Mouse (Mus musculus): ENCODE measurements at regions not wholly inside any gene's neighbourhood (a gene's known extent, or its start where the extent isn't known, plus 50 kb on each side); places are given as distances from the start of the nearest gene placed in this dataset.
A peak's percentile ranks its signal among the peaks of the same experiment; 100 is the strongest.

GRCm38 (mm10) chr1:154093549-154093948, 107.4 kb upstream of the Zfp648 start:
- no peak for ATAC-seq (ENCODE audit: low FRiP score, low read depth)
- 82% methylated on average over 4 of the region's 4 CpGs for WGBS
- H3K36me3 ChIP-seq: no peaks in the 10 kb centered on the region

GRCm38 (mm10) chr1:154094357-154094756, 106.6 kb upstream of the Zfp648 start:
- H3K4me1 ChIP-seq: no peaks in the 10 kb centered on the region
- H3K9ac ChIP-seq (replicated peaks): no peak overlapping the region
- no peak overlapping the region for H3K4me2 ChIP-seq (replicated peaks)
- H3K4me3 ChIP-seq: no peak overlapping the region
- H3K9me3 ChIP-seq: no peaks in the 10 kb centered on the region
- 81% methylated on average over 5 of the region's 5 CpGs for WGBS
- H3K36me3 ChIP-seq: no peaks in the 10 kb centered on the region
- H3K27me3 ChIP-seq: no peaks in the 10 kb centered on the region
- no peak for ATAC-seq (ENCODE audit: low FRiP score, low read depth)
- H3K27ac ChIP-seq (replicated peaks): no peak overlapping the region

More at GRCm38 (mm10) chr1:154093549-154093948, 107.4 kb upstream of the Zfp648 start:
- no peak overlapping the region for H3K4me2 ChIP-seq (replicated peaks)
- H3K9ac ChIP-seq (replicated peaks): no peak overlapping the region
- no peaks in the 10 kb centered on the region for H3K9me3 ChIP-seq
- no peak overlapping the region for H3K4me3 ChIP-seq
- no peak overlapping the region for H3K27ac ChIP-seq (replicated peaks)
- no peaks in the 10 kb centered on the region for H3K27me3 ChIP-seq
- no peaks in the 10 kb centered on the region for H3K4me1 ChIP-seq

GRCm38 (mm10) chr1:154096113-154096512, 104.9 kb upstream of the Zfp648 start:
- H3K4me3 ChIP-seq: no peak overlapping the region
- H3K9me3 ChIP-seq: no peaks in the 10 kb centered on the region

GRCm38 (mm10) chr1:154096911-154097310, 104.1 kb upstream of the Zfp648 start:
- Histone ChIP-seq H3K27ac (replicated peaks) (no peak overlapping the region), H3K9ac (replicated peaks) (no peak overlapping the region), H3K36me3 (no peaks in the 10 kb centered on the region), H3K9me3 (no peaks in the 10 kb centered on the region), H3K4me1 (no peaks in the 10 kb centered on the region), H3K27me3 (no peaks in the 10 kb centered on the region), H3K4me2 (replicated peaks) (no peak overlapping the region), H3K4me3 (no peak overlapping the region)
- no peak for ATAC-seq (ENCODE audit: low FRiP score, low read depth)
- WGBS: 97% methylated on average over 2 of the region's 2 CpGs

More at GRCm38 (mm10) chr1:154096113-154096512, 104.9 kb upstream of the Zfp648 start:
- Histone ChIP-seq H3K9ac (replicated peaks) (no peak overlapping the region), H3K27me3 (no peaks in the 10 kb centered on the region), H3K36me3 (no peaks in the 10 kb centered on the region), H3K27ac (replicated peaks) (no peak overlapping the region), H3K4me2 (replicated peaks) (no peak overlapping the region), H3K4me1 (no peaks in the 10 kb centered on the region)
- no peak for ATAC-seq (ENCODE audit: low FRiP score, low read depth)
- 85% methylated on average over 7 of the region's 7 CpGs for WGBS

GRCm38 (mm10) chr1:154097656-154098055, 103.3 kb upstream of the Zfp648 start:
- 66% methylated on average over 6 of the region's 6 CpGs for WGBS
- Histone ChIP-seq H3K9me3 (no peaks in the 10 kb centered on the region), H3K4me1 (peaks cover under 1% of the 10 kb centered on the region; the same call in 1 of the 2 replicates), H3K27me3 (no peaks in the 10 kb centered on the region), H3K27ac (replicated peaks) (no peak overlapping the region), H3K36me3 (no peaks in the 10 kb centered on the region), H3K9ac (replicated peaks) (no peak overlapping the region), H3K4me3 (no peak overlapping the region), H3K4me2 (replicated peaks) (no peak overlapping the region)
- ATAC-seq (ENCODE audit: low FRiP score, low read depth): no peak

GRCm38 (mm10) chr1:154100556-154100955, 100.4 kb upstream of the Zfp648 start:
- no peak overlapping the region for H3K9ac ChIP-seq (replicated peaks)
- H3K4me1 ChIP-seq: peaks cover 12% of the 10 kb centered on the region; the same call in 1 of the 2 replicates
- H3K27ac ChIP-seq (replicated peaks): no peak overlapping the region
- H3K4me3 ChIP-seq: no peak overlapping the region
- no peaks in the 10 kb centered on the region for H3K36me3 ChIP-seq
- H3K4me2 ChIP-seq (replicated peaks): no peak overlapping the region
- no peak for ATAC-seq (ENCODE audit: low FRiP score, low read depth)
- H3K9me3 ChIP-seq: no peaks in the 10 kb centered on the region
- WGBS: 96% methylated on average over 3 of the region's 3 CpGs
- H3K27me3 ChIP-seq: no peaks in the 10 kb centered on the region

GRCm38 (mm10) chr1:154101433-154101832, 99.6 kb upstream of the Zfp648 start:
- Histone ChIP-seq H3K27me3 (no peaks in the 10 kb centered on the region), H3K9ac (replicated peaks) (no peak overlapping the region), H3K36me3 (no peaks in the 10 kb centered on the region), H3K4me1 (peaks cover 12% of the 10 kb centered on the region; the same call in 1 of the 2 replicates), H3K4me2 (replicated peaks) (no peak overlapping the region), H3K4me3 (no peak overlapping the region), H3K9me3 (no peaks in the 10 kb centered on the region), H3K27ac (replicated peaks) (no peak overlapping the region)
- no peak for ATAC-seq (ENCODE audit: low FRiP score, low read depth)
- WGBS: 86% methylated on average over 1 of the region's 1 CpGs

GRCm38 (mm10) chr1:154102191-154102590, 98.8 kb upstream of the Zfp648 start:
- Histone ChIP-seq H3K27ac (replicated peaks) (no peak overlapping the region), H3K27me3 (no peaks in the 10 kb centered on the region), H3K36me3 (no peaks in the 10 kb centered on the region), H3K9ac (replicated peaks) (no peak overlapping the region), H3K4me3 (no peak overlapping the region), H3K9me3 (no peaks in the 10 kb centered on the region), H3K4me1 (peaks cover 12% of the 10 kb centered on the region; the same call in 1 of the 2 replicates), H3K4me2 (replicated peaks) (no peak overlapping the region)
- ATAC-seq (ENCODE audit: low FRiP score, low read depth): no peak
- 71% methylated on average over 3 of the region's 3 CpGs for WGBS

GRCm38 (mm10) chr1:154102871-154103596, 98.0 kb upstream of the Zfp648 start:
- Histone ChIP-seq H3K27ac (replicated peaks) (peak overlapping the region; percentile 30; the same call in 1 of the 2 replicates), H3K27me3 (no peaks in the 10 kb centered on the region), H3K4me2 (replicated peaks) (no peak overlapping the region), H3K36me3 (no peaks in the 10 kb centered on the region), H3K9ac (replicated peaks) (no peak overlapping the region), H3K4me1 (peaks cover 12% of the 10 kb centered on the region; the same call in 1 of the 2 replicates), H3K4me3 (no peak overlapping the region), H3K9me3 (no peaks in the 10 kb centered on the region)
- ATAC-seq (ENCODE audit: low FRiP score, low read depth): no peak
- 38% methylated on average over 15 of the region's 15 CpGs for WGBS

- Histone ChIP-seq H3K4me2 (replicated peaks) (no peak overlapping the region), H3K27ac (replicated peaks) (peak overlapping the region; percentile 30; the same call in 1 of the 2 replicates), H3K27me3 (no peaks in the 10 kb centered on the region), H3K4me3 (no peak overlapping the region), H3K9me3 (no peaks in the 10 kb centered on the region), H3K9ac (replicated peaks) (no peak overlapping the region), H3K36me3 (no peaks in the 10 kb centered on the region), H3K4me1 (peaks cover 12% of the 10 kb centered on the region; the same call in 1 of the 2 replicates)
- WGBS: 33% methylated on average over 5 of the region's 5 CpGs
- no peak for ATAC-seq (ENCODE audit: low FRiP score, low read depth)
These were observed 97.4 kb upstream of the Zfp648 start for GRCm38 (mm10) chr1:154103597-154103923.

GRCm38 (mm10) chr1:154104006-154104600, 96.9 kb upstream of the Zfp648 start:
- no peak for ATAC-seq (ENCODE audit: low FRiP score, low read depth)
- Histone ChIP-seq H3K4me1 (peaks cover 12% of the 10 kb centered on the region; the same call in 1 of the 2 replicates), H3K27ac (replicated peaks) (no peak overlapping the region), H3K4me2 (replicated peaks) (no peak overlapping the region), H3K36me3 (no peaks in the 10 kb centered on the region), H3K9me3 (no peaks in the 10 kb centered on the region), H3K9ac (replicated peaks) (no peak overlapping the region), H3K4me3 (no peak overlapping the region), H3K27me3 (no peaks in the 10 kb centered on the region)
- 81% methylated on average over 4 of the region's 4 CpGs for WGBS

GRCm38 (mm10) chr1:154104779-154105178, 96.2 kb upstream of the Zfp648 start:
- no peak overlapping the region for H3K9ac ChIP-seq (replicated peaks)
- ATAC-seq (ENCODE audit: low FRiP score, low read depth): no peak

More at GRCm38 (mm10) chr1:154104779-154105178, 96.2 kb upstream of the Zfp648 start:
- Histone ChIP-seq H3K4me2 (replicated peaks) (no peak overlapping the region), H3K27ac (replicated peaks) (no peak overlapping the region), H3K4me1 (peaks cover 12% of the 10 kb centered on the region; the same call in 1 of the 2 replicates), H3K27me3 (no peaks in the 10 kb centered on the region), H3K36me3 (no peaks in the 10 kb centered on the region), H3K4me3 (no peak overlapping the region), H3K9me3 (no peaks in the 10 kb centered on the region)
- WGBS: 72% methylated on average over 1 of the region's 1 CpGs
